Mouse (Mus musculus) layer of hippocampus, postnatal 10 days (tissue): Measurements from ENCODE around the gene Mrpl12. TPM values are rescaled to one million over a fixed set of nuclear protein-coding genes. Genes with fewer than 3 reads are reported as not detected.

Source experiments
- DNase-seq, 2 experiments: peaks; one replicate each; pipeline ENCODE4 v3.0.0; 2021; ENCODE audit warnings: low spot score in 2 of 2
- total RNA-seq, 2 experiments: library from RNA; stranded (reverse); gene quantifications; 2 replicates each; pipeline ENCODE4 v1.2.3; 2021

The Mrpl12 gene
- total RNA-seq, 2 experiments from 2014 or later: 76.4 to 82.3 TPM

DNA sequence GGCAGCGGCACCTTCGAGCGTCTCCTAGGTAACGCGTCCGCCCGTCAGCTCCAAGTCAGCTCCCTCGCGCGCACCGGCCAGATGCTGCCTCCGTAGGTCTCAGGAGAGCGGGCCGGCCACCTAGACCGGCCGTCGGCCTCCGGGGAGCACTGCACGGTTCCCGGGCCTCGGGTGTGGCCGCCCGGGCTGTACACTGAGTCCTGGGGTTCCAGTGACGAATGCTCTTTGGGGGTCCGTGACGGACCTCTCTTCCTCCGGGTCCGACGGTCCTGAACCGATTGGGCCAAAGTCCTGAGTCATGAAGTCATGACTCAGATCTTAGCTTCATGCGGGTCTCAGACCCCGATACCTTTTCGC, 16.7 kb upstream of the Mrpl12 start:
- DNase-seq: no peak

- no peak for DNase-seq
Measured at GRCm38 (mm10) chr11:120472052-120472451, 12.4 kb upstream of the Mrpl12 start.

GRCm38 (mm10) chr11:120483448-120483934, 922 bp upstream of the Mrpl12 start:
- no peak for DNase-seq

DNA sequence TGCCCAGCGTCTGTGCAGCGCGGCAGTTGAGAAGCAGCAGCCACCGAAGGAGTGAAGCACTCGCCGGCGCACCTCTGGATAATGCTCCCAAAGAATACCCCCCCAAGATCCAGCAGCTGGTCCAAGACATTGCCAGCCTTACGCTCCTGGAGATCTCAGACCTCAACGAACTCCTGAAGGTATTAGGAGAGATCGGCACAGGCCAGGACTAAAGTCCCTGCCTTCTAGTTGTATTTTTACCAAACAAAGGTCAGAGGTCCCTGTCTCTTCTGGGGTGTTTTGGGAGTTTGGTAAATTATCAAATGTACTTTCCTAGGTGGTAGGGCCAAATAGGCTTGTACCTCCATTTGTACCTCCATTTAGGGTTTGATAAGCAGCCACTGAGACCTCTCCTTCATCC, 838 bp downstream of the Mrpl12 start:
- DNase-seq: no peak

GRCm38 (mm10) chr11:120488516-120488915, 4.1 kb downstream of the Mrpl12 start:
- no peak for DNase-seq

GRCm38 (mm10) chr11:120489054-120489761, 4.8 kb downstream of the Mrpl12 start:
- peak; percentile 63 to 74 for DNase-seq

DNA sequence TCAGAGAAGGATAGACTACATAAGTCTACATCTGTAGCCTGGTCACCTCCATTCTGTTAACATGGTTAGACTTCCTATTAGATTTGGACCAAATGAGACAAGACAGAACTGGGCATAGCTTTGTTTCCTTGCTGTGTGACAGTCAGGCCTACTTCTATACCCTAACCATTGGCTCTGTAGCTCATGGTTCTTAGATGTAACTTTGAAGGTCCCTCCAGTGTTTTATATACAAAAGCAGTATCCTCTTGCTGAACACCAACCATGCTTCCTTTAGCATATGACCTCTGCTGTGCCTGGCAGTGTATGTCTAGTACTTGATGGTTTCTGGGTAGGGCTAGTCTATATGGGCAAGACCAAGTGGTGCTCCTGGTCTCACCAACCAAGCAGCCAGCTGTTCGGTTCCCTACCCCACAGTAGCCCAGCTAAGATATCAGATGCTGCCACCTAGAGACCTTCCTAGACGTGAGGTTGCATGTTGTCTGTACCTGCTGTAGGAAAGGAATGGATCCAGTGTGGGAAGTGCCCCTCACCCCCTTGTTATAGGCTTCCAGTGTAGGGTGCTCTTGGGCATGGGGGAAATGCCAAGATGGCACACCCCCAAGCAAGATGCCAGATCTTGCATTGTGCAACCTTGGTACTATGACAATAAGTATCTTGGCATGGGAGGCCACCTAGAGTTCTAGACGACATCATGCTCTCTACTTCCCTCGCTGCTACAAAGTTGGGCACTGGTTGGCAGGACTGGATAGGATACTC, 6.1 kb downstream of the Mrpl12 start:
- peak; percentile 28 to 39 for DNase-seq

DNA sequence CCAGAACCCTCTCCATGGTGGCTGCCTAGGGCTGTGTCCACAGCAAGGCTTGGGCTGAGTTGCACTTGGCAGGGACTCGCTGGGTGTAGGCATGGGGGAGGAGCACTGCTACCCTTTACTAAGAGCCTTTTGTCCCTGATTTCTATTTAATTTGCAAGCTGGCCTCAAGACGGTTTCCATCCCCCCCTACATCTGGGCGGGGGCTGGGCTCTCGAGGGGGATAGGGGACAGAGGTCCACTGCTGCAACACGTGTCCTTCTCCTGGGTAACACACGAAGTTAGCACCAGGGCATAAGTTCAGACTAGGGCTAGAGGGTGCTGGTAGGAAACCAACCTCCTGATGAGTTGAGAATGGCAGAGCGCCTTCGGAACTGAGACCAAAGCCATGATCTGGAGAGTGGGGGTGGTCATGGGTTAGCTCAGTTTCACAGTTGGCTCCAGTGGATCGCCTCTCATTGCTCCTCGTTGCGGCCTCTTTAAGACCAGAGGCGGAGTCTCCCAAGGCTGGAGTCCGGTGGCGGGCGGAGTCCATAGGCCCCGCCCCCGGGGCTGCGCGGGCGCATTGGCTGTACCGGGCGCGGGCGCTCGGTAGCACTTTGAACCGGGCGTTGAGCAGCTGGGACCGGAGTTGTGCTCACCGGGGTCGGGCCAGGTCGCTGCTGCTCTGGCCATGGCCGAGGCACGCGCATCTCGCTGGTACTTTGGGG, 7.1 kb downstream of the Mrpl12 start, which contains the start of gene Slc25a10:
Gene Slc25a10, plus strand, starts transcription at position 524 of the 707 bp plus-strand sequence.
- DNase-seq: peak; percentile 83 to 87

GRCm38 (mm10) chr11:120492024-120492877, 7.8 kb downstream of the Mrpl12 start:
- DNase-seq: peak; percentile 23 to 35

- no peak for DNase-seq
Measured at GRCm38 (mm10) chr11:120492878-120493203, 8.4 kb downstream of the Mrpl12 start.

DNA sequence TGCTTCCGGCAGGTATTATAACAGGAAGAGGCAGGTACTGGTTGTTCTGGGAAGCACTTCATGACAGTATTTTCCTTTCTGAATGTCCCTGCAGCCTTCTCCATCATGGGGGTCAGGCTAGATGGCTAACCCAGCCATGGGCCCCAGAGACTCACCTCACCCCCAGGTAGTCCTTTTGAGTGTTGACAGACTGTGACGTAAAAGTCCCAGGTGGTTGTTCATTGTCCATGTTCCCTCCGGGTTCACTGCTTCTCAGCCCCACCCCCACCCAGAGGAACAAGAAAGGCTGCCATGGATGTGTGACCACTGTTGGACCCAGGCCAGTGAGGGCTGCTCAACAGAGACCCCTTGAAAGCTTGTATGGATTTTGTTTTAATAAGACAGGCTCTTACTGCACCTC, 8.9 kb downstream of the Mrpl12 start:
- DNase-seq: no peak

DNA sequence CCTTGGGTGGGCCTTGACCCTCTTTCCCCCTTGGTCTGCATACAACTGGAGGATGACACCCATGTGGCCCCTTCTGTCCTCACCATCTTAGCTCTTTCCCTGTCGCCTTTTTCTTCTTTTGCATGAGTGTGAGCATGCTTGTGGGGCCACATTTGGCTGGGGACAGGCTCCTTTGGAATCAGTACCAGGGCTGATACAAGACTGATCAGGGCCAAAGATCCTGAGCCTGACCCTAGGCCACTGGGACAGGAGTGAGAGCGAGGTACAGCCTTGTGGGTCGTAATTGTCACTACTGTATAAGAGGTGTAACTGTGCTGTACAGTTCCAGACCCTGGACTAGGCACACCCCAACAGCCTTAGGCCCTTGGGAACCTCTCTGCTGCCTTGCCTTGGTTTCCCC, 9.5 kb downstream of the Mrpl12 start:
- DNase-seq: no peak

GRCm38 (mm10) chr11:120497436-120497835, 13.0 kb downstream of the Mrpl12 start:
- DNase-seq: no peak

GRCm38 (mm10) chr11:120498226-120498625, 13.8 kb downstream of the Mrpl12 start:
- no peak for DNase-seq

DNA sequence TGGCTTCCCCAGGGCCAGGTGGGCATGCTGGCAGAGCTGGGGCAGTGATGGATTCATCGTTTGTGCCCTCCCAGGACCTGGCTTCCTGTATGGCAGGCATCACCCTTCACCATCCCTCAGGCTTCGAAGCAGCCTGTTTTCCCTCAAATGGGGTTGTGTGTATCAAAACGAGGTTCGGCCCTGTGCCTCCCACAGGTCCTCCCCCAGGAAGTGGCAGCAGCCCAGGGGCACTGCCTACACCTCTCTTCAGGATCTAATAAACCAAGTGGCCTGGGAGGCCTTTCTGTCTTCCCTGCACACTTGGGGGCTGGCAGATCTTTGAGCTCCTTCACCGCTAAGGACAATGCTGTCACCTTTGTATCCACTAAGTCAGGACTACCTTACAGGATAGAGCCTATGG, 14.5 kb downstream of the Mrpl12 start:
- no peak for DNase-seq

- no peak for DNase-seq
Measured at GRCm38 (mm10) chr11:120499894-120500293, 15.5 kb downstream of the Mrpl12 start.

GRCm38 (mm10) chr11:120500357-120500756, 15.9 kb downstream of the Mrpl12 start:
- no peak for DNase-seq

GRCm38 (mm10) chr11:120501018-120501417, 16.6 kb downstream of the Mrpl12 start:
- DNase-seq: no peak

GRCm38 (mm10) chr11:120501701-120502100, 17.3 kb downstream of the Mrpl12 start:
- DNase-seq: no peak

DNA sequence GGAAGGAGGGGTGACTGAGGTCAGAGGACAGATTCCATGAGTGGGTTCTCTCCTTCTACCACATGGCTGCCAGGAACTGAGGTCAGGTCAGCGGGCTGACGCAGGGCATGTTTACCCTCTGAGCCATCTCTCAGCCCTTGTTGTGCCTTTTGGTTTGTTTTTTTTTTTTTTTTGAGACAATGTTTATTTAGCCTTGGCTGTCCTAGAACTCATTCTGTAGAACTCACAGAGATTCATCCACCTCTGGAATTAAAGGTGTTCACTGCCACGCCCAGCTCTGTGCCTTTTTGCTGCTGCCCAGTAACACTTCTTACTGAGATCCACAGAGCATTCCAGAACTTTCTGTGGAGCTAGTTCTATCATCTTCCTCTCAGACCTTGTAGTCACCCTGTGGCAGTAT, 21.2 kb downstream of the Mrpl12 start:
- no peak for DNase-seq

- no peak for DNase-seq
Measured at GRCm38 (mm10) chr11:120506899-120507298, 22.5 kb downstream of the Mrpl12 start.
